Mouse (Mus musculus) ES-Bruce4 (cell line): ENCODE results near the gene Pdcd1lg2. TPM values are rescaled to one million over a fixed set of nuclear protein-coding genes. Genes with fewer than 3 reads are reported as not detected.

Source experiments
- H3K27ac ChIP-seq: 2 replicates; pipeline ENCODE4 v1.5.1; 2012; ENCODE audit warnings: low read length, inconsistent platforms; ENCODE audit not compliant: insufficient read depth
- H3K27me3 ChIP-seq: 2 replicates; pipeline ENCODE4 v1.6.1; 2012; ENCODE audit warnings: mild to moderate bottlenecking, low read length, inconsistent platforms; ENCODE audit not compliant: control insufficient read depth, poor library complexity, insufficient read depth, severe bottlenecking
- H3K36me3 ChIP-seq: 2 replicates; pipeline ENCODE4 v1.6.1; 2012; ENCODE audit warnings: inconsistent platforms, mild to moderate bottlenecking, low read length, moderate library complexity; ENCODE audit not compliant: control insufficient read depth, poor library complexity, insufficient read depth, severe bottlenecking
- H3K4me1 ChIP-seq: one replicate; pipeline ENCODE4 v1.8.1; 2011; ENCODE audit warnings: low read length; ENCODE audit not compliant: control insufficient read depth, insufficient read depth
- H3K4me3 ChIP-seq: 2 replicates; pipeline ENCODE4 v1.5.1; 2011; ENCODE audit warnings: low read depth, mild to moderate bottlenecking, low read length
- H3K9ac ChIP-seq: 2 replicates; pipeline ENCODE4 v1.6.1; 2012; ENCODE audit warnings: low read depth, mild to moderate bottlenecking, inconsistent platforms; ENCODE audit not compliant: poor library complexity, severe bottlenecking
- H3K9me3 ChIP-seq: replicated peaks from 2 replicates; pipeline ENCODE4 v1.6.1; 2012; ENCODE audit warnings: mild to moderate bottlenecking, low read length, inconsistent platforms; ENCODE audit not compliant: control insufficient read depth, poor library complexity, insufficient read depth, severe bottlenecking
- CTCF ChIP-seq: IDR thresholded peaks from one replicate; pipeline ENCODE4 v1.8.1; 2011; ENCODE audit warnings: low read depth, low read length
- EP300 ChIP-seq: IDR thresholded peaks from 2 replicates; pipeline ENCODE4 v1.6.1; 2011; ENCODE audit warnings: low read depth, low read length; ENCODE audit not compliant: insufficient read depth
- POLR2A ChIP-seq: IDR thresholded peaks from one replicate; pipeline ENCODE4 v1.8.1; 2011; ENCODE audit warnings: low read length; ENCODE audit not compliant: insufficient read depth
- polyA plus RNA-seq: library from polyadenylated mRNA; stranded (reverse); fragments of >200 nt; gene quantifications from 2 replicates; pipeline ENCODE4 v1.2.4, GENCODE M21; 2011; ENCODE audit warnings: low read depth; ENCODE audit not compliant: missing spikeins, insufficient read depth, insufficient read length

Gene Pdcd1lg2
- polyA plus RNA-seq, 1 experiment = not detected

- H3K9ac ChIP-seq = no peak overlapping the region
- H3K4me3 ChIP-seq = no peak overlapping the region
- no peaks in the 10 kb centered on the region for H3K4me1 ChIP-seq
- no peak overlapping the region for H3K27ac ChIP-seq
- no peaks in the 10 kb centered on the region; the same call in 1 of the 2 replicates for H3K27me3 ChIP-seq
- TF ChIP-seq POLR2A = no peak
- TF ChIP-seq CTCF = no peak
- no peak for TF ChIP-seq EP300
- no peaks in the 10 kb centered on the region for H3K36me3 ChIP-seq
- H3K9me3 ChIP-seq = no peaks in the 10 kb centered on the region
Measured at GRCm38 (mm10) chr19:29496786-29497557, 86.3 kb downstream of the Pdcd1lg2 start.

GRCm38 (mm10) chr19:29497874-29498273, 87.2 kb downstream of the Pdcd1lg2 start:
- H3K9me3 ChIP-seq = no peaks in the 10 kb centered on the region
- no peaks in the 10 kb centered on the region for H3K36me3 ChIP-seq
- no peak overlapping the region for H3K27ac ChIP-seq
- no peak overlapping the region for H3K4me3 ChIP-seq
- no peak for TF ChIP-seq CTCF
- no peak for TF ChIP-seq POLR2A
- no peak for TF ChIP-seq EP300
- no peaks in the 10 kb centered on the region for H3K4me1 ChIP-seq
- no peak overlapping the region for H3K9ac ChIP-seq
- H3K27me3 ChIP-seq = no peaks in the 10 kb centered on the region; the same call in 1 of the 2 replicates

GRCm38 (mm10) chr19:29498842-29499456, 88.2 kb downstream of the Pdcd1lg2 start:
- H3K4me1 ChIP-seq = no peaks in the 10 kb centered on the region
- H3K9me3 ChIP-seq = no peaks in the 10 kb centered on the region
- no peak overlapping the region for H3K27ac ChIP-seq
- no peak overlapping the region for H3K9ac ChIP-seq
- no peaks in the 10 kb centered on the region for H3K36me3 ChIP-seq
- TF ChIP-seq POLR2A (no peak), CTCF (no peak), EP300 (no peak)
- no peaks in the 10 kb centered on the region; the same call in 1 of the 2 replicates for H3K27me3 ChIP-seq
- H3K4me3 ChIP-seq = no peak overlapping the region

DNA sequence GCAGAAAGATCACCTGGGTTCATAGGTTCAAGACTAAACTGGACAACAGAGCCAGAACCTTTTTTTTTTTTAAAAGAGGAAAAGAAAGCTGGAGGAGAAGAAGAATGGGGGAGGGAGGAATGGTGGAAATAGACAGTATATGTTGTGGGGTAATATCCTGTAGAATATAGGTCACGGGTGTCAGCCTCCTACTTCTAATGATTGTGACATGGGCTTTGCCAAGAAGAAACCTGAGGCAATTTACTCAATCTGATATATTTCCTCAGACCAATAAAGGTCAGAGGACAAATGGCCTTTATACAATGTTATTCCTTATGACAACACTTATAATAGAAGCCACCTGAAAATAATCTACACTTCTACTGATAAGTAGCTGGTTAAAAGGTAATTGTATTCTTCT, 89.6 kb downstream of the Pdcd1lg2 start:
- Histone ChIP-seq H3K9ac (no peak overlapping the region), H3K4me3 (no peak overlapping the region), H3K27me3 (no peaks in the 10 kb centered on the region; the same call in 1 of the 2 replicates), H3K9me3 (no peaks in the 10 kb centered on the region), H3K36me3 (no peaks in the 10 kb centered on the region), H3K27ac (no peak overlapping the region), H3K4me1 (no peaks in the 10 kb centered on the region)
- TF ChIP-seq POLR2A (no peak), CTCF (no peak), EP300 (no peak)

- Histone ChIP-seq H3K4me3 (peak overlapping the region; percentile 45), H3K27ac (no peak overlapping the region), H3K9ac (no peak overlapping the region), H3K36me3 (no peaks in the 10 kb centered on the region), H3K9me3 (no peaks in the 10 kb centered on the region), H3K27me3 (no peaks in the 10 kb centered on the region; the same call in 1 of the 2 replicates), H3K4me1 (no peaks in the 10 kb centered on the region)
- TF ChIP-seq EP300 (no peak), CTCF (peak; percentile 67)
Measured at GRCm38 (mm10) chr19:29501106-29501505, 90.4 kb downstream of the Pdcd1lg2 start.

DNA sequence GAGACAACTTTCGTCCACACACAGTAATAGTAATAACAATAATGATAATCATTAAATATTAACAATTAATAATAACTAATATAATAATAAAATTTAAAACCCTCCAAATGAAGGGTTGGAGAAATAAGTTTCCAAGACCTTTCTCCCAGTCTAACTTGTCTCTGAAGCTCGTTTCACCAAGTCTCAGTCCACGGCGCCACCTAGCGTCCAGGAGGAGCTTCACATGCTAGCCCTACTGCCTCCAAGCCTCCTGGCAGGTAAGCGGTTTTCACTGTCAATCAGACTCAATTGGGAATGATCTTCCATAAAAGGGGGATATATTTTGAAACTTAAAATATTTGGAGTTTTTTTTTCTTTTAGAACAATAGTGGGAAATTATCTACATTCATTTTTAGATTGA, 90.8 kb downstream of the Pdcd1lg2 start:
- H3K9me3 ChIP-seq = no peaks in the 10 kb centered on the region
- peak overlapping the region; percentile 45; the same call in 1 of the 2 replicates for H3K4me3 ChIP-seq
- TF ChIP-seq EP300 (no peak), CTCF (peak; percentile 95)
- H3K9ac ChIP-seq = no peak overlapping the region
- H3K36me3 ChIP-seq = no peaks in the 10 kb centered on the region
- H3K27me3 ChIP-seq = no peaks in the 10 kb centered on the region; the same call in 1 of the 2 replicates
- H3K27ac ChIP-seq = no peak overlapping the region
- H3K4me1 ChIP-seq = no peaks in the 10 kb centered on the region
